Mouse (Mus musculus): ENCODE results near the gene Hils1. TPM values are rescaled to one million over a fixed set of nuclear protein-coding genes. Genes with fewer than 3 reads are reported as not detected.

Hils1 gene
- polyA plus RNA-seq, 1 experiment from 2014 or later: not detected

GRCm38 (mm10) chr11:94971895-94972615 lies 4.7 kb downstream of the Hils1 start:
- ATAC-seq (replicated peaks; ENCODE audit: insufficient number of reproducible peaks, low FRiP score, low TSS enrichment, low read depth): no peak
- WGBS: 69% methylated on average over 16 of the region's 16 CpGs
- no peaks in the 10 kb centered on the region for H3K36me3 ChIP-seq (replicated peaks; ENCODE audit: control insufficient read depth, insufficient read depth, low read depth, low read length)

GRCm38 (mm10) chr11:94972887-94973286 lies 5.5 kb downstream of the Hils1 start:
- H3K4me2 ChIP-seq (ENCODE audit: low read depth, low read length): no peak overlapping the region
- H3K36me3 ChIP-seq (replicated peaks; ENCODE audit: control insufficient read depth, insufficient read depth, low read depth, low read length): no peaks in the 10 kb centered on the region
- ATAC-seq (replicated peaks; ENCODE audit: insufficient number of reproducible peaks, low FRiP score, low TSS enrichment, low read depth) (no peak), DNase-seq (ENCODE audit: low spot score) (no peak)
- H3K9me3 ChIP-seq (replicated peaks; ENCODE audit: control insufficient read depth, low read length): no peaks in the 10 kb centered on the region
- H3K4me1 ChIP-seq (ENCODE audit: control insufficient read depth, insufficient read depth, low read length): no peaks in the 10 kb centered on the region
- WGBS: 60% methylated on average over 5 of the region's 5 CpGs
- H3K27ac ChIP-seq (replicated peaks; ENCODE audit: low read depth, low read length): no peak overlapping the region
- H3K27me3 ChIP-seq (ENCODE audit: control insufficient read depth, insufficient read depth, low read length): no peaks in the 10 kb centered on the region
- H3K9ac ChIP-seq (replicated peaks; ENCODE audit: low read length): no peak overlapping the region
- no peak overlapping the region for H3K4me3 ChIP-seq (ENCODE audit: low read depth, low read length)

More at GRCm38 (mm10) chr11:94971895-94972615, 4.7 kb downstream of the Hils1 start:
- Histone ChIP-seq H3K9me3 (replicated peaks; ENCODE audit: control insufficient read depth, low read length) (no peaks in the 10 kb centered on the region), H3K9ac (replicated peaks; ENCODE audit: low read length) (no peak overlapping the region), H3K4me3 (ENCODE audit: low read depth, low read length) (no peak overlapping the region), H3K4me2 (ENCODE audit: low read depth, low read length) (no peak overlapping the region), H3K27ac (replicated peaks; ENCODE audit: low read depth, low read length) (no peak overlapping the region), H3K4me1 (ENCODE audit: control insufficient read depth, insufficient read depth, low read length) (no peaks in the 10 kb centered on the region), H3K27me3 (ENCODE audit: control insufficient read depth, insufficient read depth, low read length) (no peaks in the 10 kb centered on the region)
- DNase-seq (ENCODE audit: low spot score): no peak

GRCm38 (mm10) chr11:94973313-94973712 lies 5.9 kb downstream of the Hils1 start:
- DNase-seq (ENCODE audit: low spot score) (no peak), ATAC-seq (replicated peaks; ENCODE audit: insufficient number of reproducible peaks, low FRiP score, low TSS enrichment, low read depth) (no peak)
- 45% methylated on average over 4 of the region's 4 CpGs for WGBS
- Histone ChIP-seq H3K27me3 (ENCODE audit: control insufficient read depth, insufficient read depth, low read length) (no peaks in the 10 kb centered on the region), H3K4me3 (ENCODE audit: low read depth, low read length) (no peak overlapping the region), H3K9me3 (replicated peaks; ENCODE audit: control insufficient read depth, low read length) (no peaks in the 10 kb centered on the region), H3K4me1 (ENCODE audit: control insufficient read depth, insufficient read depth, low read length) (no peaks in the 10 kb centered on the region), H3K27ac (replicated peaks; ENCODE audit: low read depth, low read length) (no peak overlapping the region), H3K36me3 (replicated peaks; ENCODE audit: control insufficient read depth, insufficient read depth, low read depth, low read length) (no peaks in the 10 kb centered on the region), H3K9ac (replicated peaks; ENCODE audit: low read length) (no peak overlapping the region), H3K4me2 (ENCODE audit: low read depth, low read length) (no peak overlapping the region)

GRCm38 (mm10) chr11:94974951-94975350 lies 7.6 kb downstream of the Hils1 start:
- ATAC-seq (replicated peaks; ENCODE audit: insufficient number of reproducible peaks, low FRiP score, low TSS enrichment, low read depth) (no peak), DNase-seq (ENCODE audit: low spot score) (no peak)
- WGBS: 92% methylated on average over 2 of the region's 2 CpGs
- no peaks in the 10 kb centered on the region for H3K9me3 ChIP-seq (replicated peaks; ENCODE audit: control insufficient read depth, low read length)
- H3K36me3 ChIP-seq (replicated peaks; ENCODE audit: control insufficient read depth, insufficient read depth, low read depth, low read length): no peaks in the 10 kb centered on the region
- H3K9ac ChIP-seq (replicated peaks; ENCODE audit: low read length): no peak overlapping the region
- H3K27ac ChIP-seq (replicated peaks; ENCODE audit: low read depth, low read length): no peak overlapping the region
- H3K4me1 ChIP-seq (ENCODE audit: control insufficient read depth, insufficient read depth, low read length): 0 out of 2 replicates have a peak, but pooled peaks cover 3% of the 10 kb centered on the region
- H3K4me3 ChIP-seq (ENCODE audit: low read depth, low read length): no peak overlapping the region
- H3K27me3 ChIP-seq (ENCODE audit: control insufficient read depth, insufficient read depth, low read length): no peaks in the 10 kb centered on the region
- no peak overlapping the region; the same call in 1 of the 2 replicates for H3K4me2 ChIP-seq (ENCODE audit: low read depth, low read length)

GRCm38 (mm10) chr11:94976199-94976598 lies 8.8 kb downstream of the Hils1 start, which contains the start of gene Sgca:
TSS of gene Sgca (minus strand) at chr11:94976327.
- ATAC-seq (replicated peaks; ENCODE audit: insufficient number of reproducible peaks, low FRiP score, low TSS enrichment, low read depth) (no peak), DNase-seq (ENCODE audit: low spot score) (no peak)
- H3K9ac ChIP-seq (replicated peaks; ENCODE audit: low read length): no peak within 1 kb of the TSS
- H3K4me3 ChIP-seq (ENCODE audit: low read depth, low read length): no peak within 1 kb of the TSS
- 74% methylated on average over 5 of the region's 5 CpGs for WGBS
- no peak within 1 kb of the TSS for H3K4me2 ChIP-seq (ENCODE audit: low read depth, low read length)
- H3K9me3 ChIP-seq (replicated peaks; ENCODE audit: control insufficient read depth, low read length): no peaks in the 10 kb centered on the region
- 0 out of 2 replicates have a peak, but pooled peaks cover 3% of the 10 kb centered on the region for H3K4me1 ChIP-seq (ENCODE audit: control insufficient read depth, insufficient read depth, low read length)
- H3K27me3 ChIP-seq (ENCODE audit: control insufficient read depth, insufficient read depth, low read length): no peaks in the 10 kb centered on the region
- no peaks in the 10 kb centered on the region for H3K36me3 ChIP-seq (replicated peaks; ENCODE audit: control insufficient read depth, insufficient read depth, low read depth, low read length)
- no peak within 1 kb of the TSS for H3K27ac ChIP-seq (replicated peaks; ENCODE audit: low read depth, low read length)

- Histone ChIP-seq H3K36me3 (replicated peaks; ENCODE audit: control insufficient read depth, insufficient read depth, low read depth, low read length) (no peaks in the 10 kb centered on the region), H3K9me3 (replicated peaks; ENCODE audit: control insufficient read depth, low read length) (no peaks in the 10 kb centered on the region), H3K4me2 (ENCODE audit: low read depth, low read length) (peak overlapping the region; percentile 25; the same call in 1 of the 2 replicates), H3K27ac (replicated peaks; ENCODE audit: low read depth, low read length) (peak overlapping the region; percentile 25; the same call in 1 of the 2 replicates), H3K4me1 (ENCODE audit: control insufficient read depth, insufficient read depth, low read length) (0 out of 2 replicates have a peak, but pooled peaks cover 3% of the 10 kb centered on the region), H3K27me3 (ENCODE audit: control insufficient read depth, insufficient read depth, low read length) (no peaks in the 10 kb centered on the region), H3K4me3 (ENCODE audit: low read depth, low read length) (no peak overlapping the region; the same call in 1 of the 2 replicates), H3K9ac (replicated peaks; ENCODE audit: low read length) (peak overlapping the region; percentile 55)
- peak; percentile 9; the same call in 1 of the 2 replicates for ATAC-seq (replicated peaks; ENCODE audit: insufficient number of reproducible peaks, low FRiP score, low TSS enrichment, low read depth)
- no peak for DNase-seq (ENCODE audit: low spot score)
- 51% methylated on average over 9 of the region's 9 CpGs for WGBS
Observed at GRCm38 (mm10) chr11:94978178-94978915, 11.0 kb downstream of the Hils1 start.

- ATAC-seq (replicated peaks; ENCODE audit: insufficient number of reproducible peaks, low FRiP score, low TSS enrichment, low read depth): peak; percentile 88
- 0 out of 2 replicates have a peak, but pooled peaks cover 3% of the 10 kb centered on the region for H3K4me1 ChIP-seq (ENCODE audit: control insufficient read depth, insufficient read depth, low read length)
- peak overlapping the region; percentile 25; the same call in 1 of the 2 replicates for H3K27ac ChIP-seq (replicated peaks; ENCODE audit: low read depth, low read length)
- peak overlapping the region; percentile 55 for H3K9ac ChIP-seq (replicated peaks; ENCODE audit: low read length)
- DNase-seq (ENCODE audit: low spot score): peak; percentile 97
- H3K36me3 ChIP-seq (replicated peaks; ENCODE audit: control insufficient read depth, insufficient read depth, low read depth, low read length): no peaks in the 10 kb centered on the region
- H3K9me3 ChIP-seq (replicated peaks; ENCODE audit: control insufficient read depth, low read length): no peaks in the 10 kb centered on the region
- H3K27me3 ChIP-seq (ENCODE audit: control insufficient read depth, insufficient read depth, low read length): no peaks in the 10 kb centered on the region
- H3K4me2 ChIP-seq (ENCODE audit: low read depth, low read length): peak overlapping the region; percentile 27
- under 1% methylated on average over 20 of the region's 20 CpGs for WGBS
- H3K4me3 ChIP-seq (ENCODE audit: low read depth, low read length): no peak overlapping the region; the same call in 1 of the 2 replicates
Observed at GRCm38 (mm10) chr11:94978947-94979346, 11.6 kb downstream of the Hils1 start.
